ENCODE assay signal across 14 mouse cellular contexts in genomic region chr19:46558009-46558408, GRCm38 (mm10).
"Had no signal": no experiment of that assay in that cellular context is flagged by ENCODE, and none has a peak within 500 bp of the region (broad histone marks: within the 10 kb centered on the region; RNA-seq: fewer than 3 reads in every experiment).

No protein-coding gene starts in this region.

- H3K9me3 ChIP-seq: intestine, embryonic 15.5 days; limb, embryonic 12.5 days; limb, embryonic 15.5 days; megakaryocyte, embryonic 14.5 days; midbrain, embryonic 10.5 days; neural tube, embryonic 12.5 days; neural tube, embryonic 15.5 days had no signal

- ATAC-seq: intestine, embryonic 15.5 days had no signal

- H3K4me1 ChIP-seq: midbrain, embryonic 10.5 days had no signal

- DNase-seq: lung, embryonic 14.5 days; midbrain, embryonic 14.5 days; right cerebral cortex, adult 18-20 months; right cerebral cortex, postnatal 14 days; right cerebral cortex, postnatal 4 days; thymus, postnatal 36 days had no signal

- H3K36me3 ChIP-seq: intestine, embryonic 15.5 days had no signal

- H3K4me3 ChIP-seq: intestine, embryonic 15.5 days; limb, embryonic 12.5 days; limb, embryonic 15.5 days; megakaryocyte, embryonic 14.5 days; midbrain, embryonic 10.5 days; neural tube, embryonic 12.5 days; neural tube, embryonic 15.5 days had no signal

- H3K27me3 ChIP-seq: intestine, embryonic 15.5 days; limb, embryonic 12.5 days; limb, embryonic 15.5 days; megakaryocyte, embryonic 14.5 days; neural tube, embryonic 12.5 days; neural tube, embryonic 15.5 days had no signal

- H3K4me2 ChIP-seq: intestine, embryonic 15.5 days; limb, embryonic 12.5 days; limb, embryonic 15.5 days; liver, embryonic 11.5 days; lung, embryonic 14.5 days; neural tube, embryonic 12.5 days; neural tube, embryonic 15.5 days had no signal

- H3K9ac ChIP-seq: intestine, embryonic 15.5 days; limb, embryonic 12.5 days; limb, embryonic 15.5 days; lung, embryonic 14.5 days; neural tube, embryonic 12.5 days; neural tube, embryonic 15.5 days had no signal

- H3K27ac ChIP-seq: intestine, embryonic 15.5 days; limb, embryonic 12.5 days; limb, embryonic 15.5 days; midbrain, embryonic 10.5 days; neural tube, embryonic 12.5 days; neural tube, embryonic 15.5 days had no signal
